Mouse (Mus musculus): ENCODE data around the gene Cdh18. TPM values are rescaled to one million over a fixed set of nuclear protein-coding genes. Genes with fewer than 3 reads are reported as not detected.
"Not testable (repeated sequence)": the region's sequence is repeated elsewhere in the genome, so short reads cannot be mapped to it uniquely, and the experiment has no call there.

Cdh18 gene
- polyA plus RNA-seq, 1 experiment from 2014 or later: 3.9 TPM

DNA sequence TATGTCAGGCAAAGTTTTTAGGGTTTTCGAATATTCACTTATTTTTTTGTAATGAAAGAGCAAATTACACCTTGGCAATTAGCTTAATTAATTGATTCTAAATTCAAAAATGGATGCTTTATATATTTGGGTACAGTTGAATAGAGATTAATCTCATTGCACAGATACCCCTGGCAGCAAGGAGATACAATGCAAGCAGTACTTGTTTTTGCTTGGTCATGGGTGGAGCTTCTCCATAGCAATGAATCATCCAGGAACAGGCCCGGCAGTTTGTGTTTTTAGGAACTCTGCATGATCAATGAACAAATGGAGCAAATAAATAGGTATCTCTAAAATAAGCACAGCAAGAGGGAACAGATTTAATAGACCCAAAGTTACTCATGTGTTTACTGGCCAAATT is 538.7 kb downstream of the Cdh18 start:
- no peak for ATAC-seq (ENCODE audit: insufficient number of reproducible peaks, insufficient read depth, low FRiP score, low TSS enrichment, low read depth)

DNA sequence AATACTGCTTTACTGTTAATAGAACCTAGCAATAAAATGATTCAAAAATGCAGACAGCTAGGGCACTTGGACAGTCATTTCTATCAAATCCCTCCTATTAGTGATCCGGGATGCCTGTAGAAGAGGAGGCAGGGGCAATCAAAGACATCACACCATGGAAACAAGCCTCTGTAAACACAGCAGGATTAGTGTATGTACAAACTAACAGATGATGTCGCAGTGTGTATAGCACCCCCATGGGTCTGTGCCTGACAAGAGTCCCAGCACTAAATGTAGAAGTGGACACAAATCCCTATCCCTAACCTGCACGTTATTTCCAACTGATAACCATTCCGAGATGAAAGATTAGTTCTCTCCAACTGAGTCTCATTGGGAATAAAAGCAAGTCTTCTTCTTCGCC is 547.8 kb downstream of the Cdh18 start:
- H3K9ac ChIP-seq: no peak overlapping the region
- H3K4me2 ChIP-seq: no peak overlapping the region
- WGBS: 84% methylated on average over 5 of the region's 5 CpGs
- no peaks in the 10 kb centered on the region for H3K9me3 ChIP-seq
- H3K27ac ChIP-seq: no peak overlapping the region
- H3K4me3 ChIP-seq: no peak overlapping the region
- no peaks in the 10 kb centered on the region for H3K27me3 ChIP-seq
- no peaks in the 10 kb centered on the region for H3K36me3 ChIP-seq
- ATAC-seq (ENCODE audit: insufficient number of reproducible peaks, insufficient read depth, low FRiP score, low TSS enrichment, low read depth): no peak
- no peaks in the 10 kb centered on the region for H3K4me1 ChIP-seq

More for the DNA sequence above, 538.7 kb downstream of the Cdh18 start:
- H3K36me3 ChIP-seq: no peaks in the 10 kb centered on the region
- no peaks in the 10 kb centered on the region for H3K27me3 ChIP-seq
- WGBS: 80% methylated on average over 2 of the region's 2 CpGs
- no peak overlapping the region for H3K27ac ChIP-seq
- no peaks in the 10 kb centered on the region for H3K9me3 ChIP-seq
- H3K9ac ChIP-seq: no peak overlapping the region
- no peak overlapping the region for H3K4me3 ChIP-seq
- no peaks in the 10 kb centered on the region for H3K4me1 ChIP-seq
- no peak overlapping the region for H3K4me2 ChIP-seq

DNA sequence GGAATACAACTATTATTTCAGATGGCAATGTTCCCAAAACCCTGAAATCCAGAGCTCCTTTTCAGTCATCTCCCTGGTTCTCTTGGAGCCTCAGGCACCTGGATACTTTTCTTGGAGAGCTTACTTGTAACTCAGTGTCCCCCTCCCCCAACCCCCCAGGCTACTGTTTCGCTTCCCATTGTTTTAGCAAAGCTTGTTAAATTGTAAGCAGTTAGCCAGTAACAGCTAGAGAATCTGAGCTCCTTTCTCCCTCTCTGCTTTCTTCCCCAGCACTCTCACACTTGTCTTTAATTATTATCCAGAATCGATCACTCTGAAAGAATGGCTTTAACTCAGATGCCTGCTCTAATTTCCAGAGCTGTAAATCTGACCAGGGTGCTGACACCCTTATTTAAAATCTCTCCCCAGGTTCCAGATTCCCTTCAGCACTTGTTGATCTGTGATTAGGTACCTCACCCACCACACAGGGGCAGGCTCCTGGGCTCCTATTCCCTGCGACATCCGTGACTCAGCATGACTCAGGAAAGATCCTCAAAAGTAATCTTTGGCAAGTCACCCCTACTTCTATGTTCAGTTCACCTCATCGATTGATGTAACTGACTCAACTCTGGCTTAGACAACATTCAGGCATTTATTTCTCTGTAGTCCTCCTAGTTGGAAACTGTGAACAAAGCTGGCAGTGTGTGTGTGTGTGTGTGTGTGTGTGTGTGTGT is 556.0 kb downstream of the Cdh18 start:
- no peaks in the 10 kb centered on the region for H3K4me1 ChIP-seq
- H3K9me3 ChIP-seq: no peaks in the 10 kb centered on the region
- WGBS: 25% methylated on average over 5 of the region's 5 CpGs

DNA sequence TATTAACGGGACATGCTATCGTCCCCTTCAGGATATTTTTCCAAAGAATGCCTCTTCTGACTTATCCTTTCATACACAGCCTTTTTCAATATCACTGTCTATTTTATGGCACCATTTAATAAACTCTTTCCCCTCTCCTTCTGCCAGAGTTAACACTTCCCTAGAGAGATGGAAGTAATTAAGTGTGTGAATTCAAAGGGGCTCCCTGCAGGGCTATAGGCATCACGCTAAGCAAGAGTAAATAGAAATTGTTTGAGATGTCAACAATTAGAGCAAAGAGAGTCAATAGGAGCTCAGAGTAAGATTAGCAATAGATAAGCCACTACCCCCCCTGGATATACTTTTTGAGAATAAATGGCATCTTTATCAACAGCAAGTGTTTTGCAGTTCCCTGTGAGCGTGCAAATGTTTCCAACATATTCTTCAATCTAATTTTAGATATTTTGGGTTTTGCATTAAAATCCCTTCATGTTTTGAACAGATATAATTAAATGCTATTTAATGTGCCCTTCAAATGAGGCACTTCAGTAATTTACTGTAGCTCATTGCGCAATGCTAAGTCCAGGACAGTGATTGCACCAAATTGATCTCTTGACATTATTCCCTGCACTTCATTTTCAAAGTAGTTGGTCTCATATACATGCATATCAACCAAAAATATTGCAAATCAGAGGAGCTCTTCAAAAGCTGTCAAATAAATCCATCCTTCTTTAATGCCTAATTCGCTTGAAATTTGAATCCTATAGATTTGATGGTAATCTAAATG is 586.3 kb downstream of the Cdh18 start:
- Histone ChIP-seq H3K4me3 (no peak overlapping the region), H3K4me1 (no peaks in the 10 kb centered on the region), H3K27me3 (no peaks in the 10 kb centered on the region), H3K36me3 (no peaks in the 10 kb centered on the region), H3K27ac (no peak overlapping the region), H3K4me2 (no peak overlapping the region), H3K9me3 (no peaks in the 10 kb centered on the region), H3K9ac (no peak overlapping the region)
- 66% methylated on average over 6 of the region's 6 CpGs for WGBS
- no peak for ATAC-seq (ENCODE audit: insufficient number of reproducible peaks, insufficient read depth, low FRiP score, low TSS enrichment, low read depth)

More for the DNA sequence above, 556.0 kb downstream of the Cdh18 start:
- ATAC-seq (ENCODE audit: insufficient number of reproducible peaks, insufficient read depth, low FRiP score, low TSS enrichment, low read depth): no peak
- Histone ChIP-seq H3K27ac (no peak overlapping the region), H3K36me3 (no peaks in the 10 kb centered on the region), H3K4me3 (no peak overlapping the region), H3K27me3 (no peaks in the 10 kb centered on the region), H3K9ac (no peak overlapping the region), H3K4me2 (no peak overlapping the region)

DNA sequence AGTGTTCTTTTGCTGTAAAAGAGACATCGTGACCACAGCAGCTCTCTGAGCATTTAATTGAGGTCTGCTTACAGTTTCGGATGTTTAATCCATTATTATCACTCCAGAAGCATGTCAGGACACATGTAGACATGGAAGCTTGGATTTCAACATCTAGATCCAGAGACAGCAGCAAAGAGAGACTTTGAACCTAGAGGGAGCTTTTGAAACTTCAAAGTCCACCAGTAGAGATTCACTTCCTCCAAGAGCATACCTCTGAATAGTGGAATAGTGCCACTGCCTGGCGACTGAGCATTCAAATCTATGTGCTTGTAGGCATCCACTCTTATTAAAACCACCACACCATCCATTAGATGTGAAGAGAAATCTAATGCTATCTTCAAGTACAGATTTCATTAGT is 588.1 kb downstream of the Cdh18 start:
- no peak overlapping the region for H3K27ac ChIP-seq
- WGBS: 71% methylated on average over 3 of the region's 3 CpGs
- H3K9ac ChIP-seq: no peak overlapping the region
- ATAC-seq (ENCODE audit: insufficient number of reproducible peaks, insufficient read depth, low FRiP score, low TSS enrichment, low read depth): no peak
- H3K4me1 ChIP-seq: no peaks in the 10 kb centered on the region
- no peaks in the 10 kb centered on the region for H3K36me3 ChIP-seq
- H3K4me3 ChIP-seq: no peak overlapping the region
- H3K4me2 ChIP-seq: no peak overlapping the region
- H3K27me3 ChIP-seq: no peaks in the 10 kb centered on the region
- no peaks in the 10 kb centered on the region for H3K9me3 ChIP-seq

DNA sequence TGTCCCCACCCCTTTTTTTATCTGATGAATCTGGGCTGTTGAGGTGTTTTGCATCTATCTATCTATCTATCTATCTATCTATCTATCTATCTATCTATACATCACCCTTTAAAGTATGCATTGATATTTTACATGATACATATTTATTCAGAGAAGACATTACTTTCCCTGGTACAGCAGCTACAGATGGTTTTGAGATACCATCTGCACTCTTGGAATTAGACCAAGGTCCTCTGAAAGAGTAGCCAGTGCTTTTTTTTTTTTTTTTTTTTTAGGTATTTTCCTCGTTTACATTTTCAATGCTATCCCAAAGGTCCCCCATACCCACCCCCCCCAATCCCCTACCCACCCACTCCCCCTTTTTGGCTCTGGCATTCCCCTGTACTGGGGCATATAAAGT is 594.1 kb downstream of the Cdh18 start:
- not testable (repeated sequence) for ATAC-seq (ENCODE audit: insufficient number of reproducible peaks, insufficient read depth, low FRiP score, low TSS enrichment, low read depth)

DNA sequence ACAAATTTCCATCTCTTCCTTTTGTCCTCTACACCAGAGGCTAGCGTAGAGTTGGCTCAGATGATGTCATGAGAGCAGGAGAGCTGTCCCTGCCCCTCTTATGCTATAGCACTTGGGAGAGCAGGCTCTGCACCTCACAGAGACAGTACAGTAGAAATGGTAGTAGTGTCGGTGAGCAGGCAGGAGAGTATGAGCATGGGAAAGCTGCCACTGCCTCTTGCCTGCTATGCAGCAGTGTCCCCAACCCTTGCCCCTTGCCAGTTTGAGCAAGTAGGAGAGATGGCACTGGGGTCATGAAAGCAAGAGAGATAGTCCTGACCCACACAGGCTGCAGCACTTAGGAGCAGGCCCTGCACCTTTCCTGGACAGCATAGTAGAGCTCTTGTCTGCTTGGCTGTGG is 607.1 kb downstream of the Cdh18 start:
- Histone ChIP-seq H3K4me2 (no peak overlapping the region), H3K27ac (no peak overlapping the region), H3K27me3 (no peaks in the 10 kb centered on the region), H3K4me1 (no peaks in the 10 kb centered on the region), H3K4me3 (no peak overlapping the region), H3K36me3 (no peaks in the 10 kb centered on the region), H3K9ac (no peak overlapping the region), H3K9me3 (no peaks in the 10 kb centered on the region)
- ATAC-seq (ENCODE audit: insufficient number of reproducible peaks, insufficient read depth, low FRiP score, low TSS enrichment, low read depth): no peak
- WGBS: 85% methylated on average over 2 of the region's 2 CpGs

More for the DNA sequence above, 594.1 kb downstream of the Cdh18 start:
- H3K27me3 ChIP-seq, H3K4me1 ChIP-seq, H3K27ac ChIP-seq, H3K4me3 ChIP-seq, H3K36me3 ChIP-seq, H3K4me2 ChIP-seq, H3K9ac ChIP-seq, H3K9me3 ChIP-seq: not testable (repeated sequence)
- 50% methylated on average over 1 of the region's 1 CpGs for WGBS

DNA sequence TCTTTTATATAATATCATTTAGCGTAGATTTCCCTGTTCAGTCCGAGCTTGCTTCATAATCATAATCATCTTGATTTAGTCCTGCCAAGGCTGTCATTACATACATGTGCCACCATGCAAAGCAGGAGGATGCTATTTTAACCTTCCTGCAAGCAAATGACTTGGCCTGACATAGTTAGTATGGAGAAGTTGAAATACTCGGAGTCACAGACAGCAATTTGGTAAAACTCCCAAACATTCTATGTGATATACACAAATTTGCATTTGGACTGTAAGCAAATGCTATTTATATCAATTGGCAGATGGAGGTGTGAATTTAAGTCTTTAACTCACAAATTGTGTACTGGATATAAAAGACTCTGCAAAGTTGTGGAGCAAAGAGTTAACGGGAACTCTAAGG is 616.0 kb downstream of the Cdh18 start:
- Histone ChIP-seq H3K9me3 (no peaks in the 10 kb centered on the region), H3K9ac (no peak overlapping the region), H3K27ac (no peak overlapping the region), H3K4me1 (no peaks in the 10 kb centered on the region), H3K4me2 (no peak overlapping the region), H3K27me3 (no peaks in the 10 kb centered on the region), H3K36me3 (no peaks in the 10 kb centered on the region), H3K4me3 (no peak overlapping the region)
- 81% methylated on average over 4 of the region's 4 CpGs for WGBS
- ATAC-seq (ENCODE audit: insufficient number of reproducible peaks, insufficient read depth, low FRiP score, low TSS enrichment, low read depth): no peak

DNA sequence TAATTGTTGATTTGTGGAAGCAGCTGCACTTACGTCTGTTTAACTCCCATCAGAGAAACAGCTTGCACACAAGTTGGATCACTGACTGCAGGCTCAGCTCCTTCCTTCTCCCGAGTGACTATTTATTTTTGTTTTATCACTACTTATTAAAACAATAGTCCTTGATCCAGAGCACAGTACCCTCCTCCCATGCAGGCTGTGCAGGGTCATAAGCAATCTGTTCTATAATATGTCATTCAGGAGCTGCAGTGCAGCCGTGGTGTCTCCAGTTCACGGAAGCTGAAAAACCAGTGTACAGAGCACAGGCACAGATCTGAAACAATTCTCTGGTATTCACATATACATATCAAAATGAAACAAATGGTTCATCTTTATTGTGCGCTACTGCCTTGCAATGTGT is 625.8 kb downstream of the Cdh18 start:
- Histone ChIP-seq H3K4me1 (no peaks in the 10 kb centered on the region), H3K4me2 (no peak overlapping the region), H3K4me3 (no peak overlapping the region), H3K9me3 (no peaks in the 10 kb centered on the region), H3K9ac (no peak overlapping the region), H3K27ac (no peak overlapping the region), H3K36me3 (no peaks in the 10 kb centered on the region), H3K27me3 (no peaks in the 10 kb centered on the region)
- 75% methylated on average over 5 of the region's 5 CpGs for WGBS
- ATAC-seq (ENCODE audit: insufficient number of reproducible peaks, insufficient read depth, low FRiP score, low TSS enrichment, low read depth): no peak

DNA sequence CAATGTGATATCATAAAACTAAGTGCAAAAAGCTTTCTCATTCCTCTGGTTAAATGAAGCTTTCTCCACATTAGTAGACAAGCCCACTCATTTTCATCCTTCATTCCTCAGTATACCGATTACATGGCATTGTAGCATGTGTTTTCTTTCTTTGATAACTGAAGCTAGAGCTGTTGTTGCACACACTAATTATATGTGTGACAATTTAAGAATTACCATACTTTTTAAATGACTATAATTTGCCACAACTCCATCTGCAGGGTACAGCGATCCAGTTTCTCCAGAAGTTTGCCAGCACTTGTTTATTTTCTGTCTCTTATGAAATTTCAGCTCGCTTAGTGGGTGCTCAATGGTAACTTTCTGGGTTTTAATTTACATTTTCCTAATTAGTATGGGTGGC is 663.2 kb downstream of the Cdh18 start:
- Histone ChIP-seq H3K36me3 (no peaks in the 10 kb centered on the region), H3K4me2 (no peak overlapping the region), H3K9me3 (no peaks in the 10 kb centered on the region), H3K9ac (no peak overlapping the region), H3K4me1 (no peaks in the 10 kb centered on the region), H3K27me3 (no peaks in the 10 kb centered on the region), H3K4me3 (no peak overlapping the region), H3K27ac (no peak overlapping the region)
- no peak for ATAC-seq (ENCODE audit: insufficient number of reproducible peaks, insufficient read depth, low FRiP score, low TSS enrichment, low read depth)
- WGBS: 79% methylated on average over 3 of the region's 3 CpGs

DNA sequence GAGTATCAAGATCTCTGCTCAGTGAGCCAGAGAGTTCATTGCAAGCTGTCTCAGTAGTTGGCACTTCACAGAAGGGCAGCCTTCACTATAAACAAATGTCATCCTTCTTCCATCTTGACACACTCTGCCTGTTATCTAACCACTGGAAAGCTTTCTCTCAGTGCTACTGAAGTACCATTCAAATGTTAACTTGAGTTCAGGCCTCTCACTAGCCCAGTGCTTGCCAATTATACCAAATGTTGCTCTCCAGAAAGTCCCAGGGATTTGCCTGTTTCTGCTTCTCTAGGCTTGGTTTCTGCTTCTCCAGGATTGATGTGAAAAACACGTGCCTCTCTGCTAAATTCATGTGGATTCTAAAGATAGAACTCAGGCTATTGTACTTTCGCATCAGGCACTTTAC is 681.8 kb downstream of the Cdh18 start:
- Histone ChIP-seq H3K9me3 (no peaks in the 10 kb centered on the region), H3K9ac (no peak overlapping the region), H3K4me3 (no peak overlapping the region), H3K4me1 (no peaks in the 10 kb centered on the region), H3K4me2 (no peak overlapping the region), H3K27ac (no peak overlapping the region), H3K27me3 (no peaks in the 10 kb centered on the region), H3K36me3 (no peaks in the 10 kb centered on the region)
- ATAC-seq (ENCODE audit: insufficient number of reproducible peaks, insufficient read depth, low FRiP score, low TSS enrichment, low read depth): no peak
- WGBS: 74% methylated on average over 2 of the region's 2 CpGs

DNA sequence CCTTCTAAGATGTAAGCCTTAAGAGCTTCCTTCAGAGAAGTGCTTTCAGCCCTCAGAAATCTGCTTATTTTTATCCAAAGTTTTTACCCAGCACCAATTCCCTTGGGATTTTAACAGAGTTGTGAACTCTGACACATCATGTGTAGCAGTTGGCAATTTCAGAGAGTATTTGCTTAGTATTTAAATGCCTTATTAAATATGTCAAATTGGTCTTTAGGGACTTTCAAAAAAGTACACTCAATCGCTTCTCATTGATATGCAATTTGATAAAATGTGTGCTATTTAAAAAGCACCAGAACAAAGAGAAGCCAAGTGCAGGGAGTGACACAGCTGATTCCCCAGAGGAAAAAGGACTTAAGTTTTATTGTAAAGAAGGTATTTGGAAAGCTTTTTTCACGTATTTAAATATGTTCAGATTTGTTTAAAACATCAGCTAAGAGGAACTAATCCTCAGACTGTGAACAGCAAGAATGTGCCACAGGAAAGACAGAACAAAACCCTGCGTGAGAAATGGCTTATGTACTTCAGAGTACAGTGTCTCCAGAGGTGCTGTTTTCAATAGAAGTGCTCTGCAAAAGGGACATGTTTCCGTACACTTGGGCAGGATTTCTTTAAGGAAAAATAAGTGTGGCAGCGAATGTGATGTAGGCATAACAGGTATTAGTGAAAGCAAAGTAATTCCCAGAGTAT is 709.1 kb downstream of the Cdh18 start:
- H3K27me3 ChIP-seq: no peaks in the 10 kb centered on the region
- H3K36me3 ChIP-seq: no peaks in the 10 kb centered on the region
- H3K9ac ChIP-seq: no peak overlapping the region
- no peak overlapping the region for H3K4me2 ChIP-seq
- no peaks in the 10 kb centered on the region for H3K9me3 ChIP-seq
- no peaks in the 10 kb centered on the region for H3K4me1 ChIP-seq
- no peak overlapping the region for H3K27ac ChIP-seq
- ATAC-seq (ENCODE audit: insufficient number of reproducible peaks, insufficient read depth, low FRiP score, low TSS enrichment, low read depth): no peak
- 57% methylated on average over 5 of the region's 5 CpGs for WGBS
- no peak overlapping the region for H3K4me3 ChIP-seq

All from embryonic facial prominence, embryonic 13.5 days (tissue).